Mouse (Mus musculus): ENCODE data around the gene Epor.

GRCm38 (mm10) chr9:21962010-21962409, 1.3 kb downstream of the Epor start:
- TF ChIP-seq GATA1 (IDR thresholded peaks at IDR 0.05; ENCODE audit: low read length): no peak
- no peak for TF ChIP-seq TAL1 (IDR thresholded peaks at IDR 0.05; ENCODE audit: low read length)

Measured in erythroblast, embryonic 14.5 days (primary cell).